In the genomic region with DNA sequence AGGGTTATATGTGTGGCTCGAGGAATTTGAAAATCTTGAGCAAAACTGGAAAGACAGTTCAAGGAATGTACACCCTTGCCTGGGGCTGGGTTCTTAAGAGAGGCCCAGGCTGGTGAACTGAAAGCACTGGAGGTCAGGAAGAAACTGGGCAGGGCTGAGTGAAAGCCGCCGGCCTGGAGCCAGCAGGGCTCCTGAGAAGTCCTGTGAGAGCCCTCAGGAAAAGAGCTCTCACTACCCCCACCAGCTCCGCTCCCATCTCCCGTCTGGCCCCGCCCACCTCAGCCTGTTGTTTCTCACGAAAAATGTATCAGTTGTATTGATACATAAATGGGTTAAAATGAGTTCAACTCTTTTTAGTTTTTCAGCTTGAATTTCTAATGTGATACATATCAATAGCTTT, we compare ENCODE assay signal across 13 mouse cellular contexts. TPM values are rescaled to one million over a fixed set of nuclear protein-coding genes. Genes with fewer than 3 reads are reported as not detected.
DNase-seq lines count a peak whose midpoint lies in the region; ATAC-seq lines count a peak whose summit lies in the region.
"Had no signal": no experiment of that assay in that cellular context is flagged by ENCODE, and none has a peak within 500 bp of the region (broad histone marks: within the 10 kb centered on the region; RNA-seq: fewer than 3 reads in every experiment).

No protein-coding gene starts in this region.

- H3K27me3 ChIP-seq in lung, embryonic 15.5 days: no peaks in the 10 kb centered on the region
- no peaks in the 10 kb centered on the region for H3K27me3 ChIP-seq in midbrain, embryonic 13.5 days

- H3K4me1 ChIP-seq in lung, embryonic 15.5 days: no peaks in the 10 kb centered on the region
- H3K4me1 ChIP-seq in midbrain, embryonic 13.5 days (replicated peaks): no peaks in the 10 kb centered on the region

- no peaks in the 10 kb centered on the region for H3K36me3 ChIP-seq in lung, embryonic 15.5 days
- no peaks in the 10 kb centered on the region for H3K36me3 ChIP-seq in midbrain, embryonic 13.5 days

- no peak overlapping the region for H3K4me2 ChIP-seq in lung, embryonic 15.5 days
- H3K4me2 ChIP-seq in midbrain, embryonic 13.5 days (replicated peaks): no peak overlapping the region

- H3K4me3 ChIP-seq in lung, embryonic 15.5 days: no peak overlapping the region
- H3K4me3 ChIP-seq in midbrain, embryonic 13.5 days (replicated peaks): no peak overlapping the region

- H3K9me3 ChIP-seq in lung, embryonic 15.5 days: no peaks in the 10 kb centered on the region
- H3K9me3 ChIP-seq in midbrain, embryonic 13.5 days: peaks cover 7% of the 10 kb centered on the region

- peak; percentile 57; the same call in 1 of the 2 replicates for ATAC-seq in lung, embryonic 15.5 days (ENCODE audit: borderline replicate concordance, extremely low read depth, low FRiP score, low TSS enrichment)
- no peak for ATAC-seq in midbrain, embryonic 13.5 days
- no peak for ATAC-seq in megakaryocyte, adult 5-6 weeks (ENCODE audit: poor library complexity, severe bottlenecking)
- ATAC-seq: forebrain, embryonic 14.5 days; intestine, embryonic 16.5 days had no signal

- H3K27ac ChIP-seq in lung, embryonic 15.5 days: 0 out of 2 replicates have a peak overlapping the region, but pooled peaks have one; percentile 29
- no peak overlapping the region for H3K27ac ChIP-seq in midbrain, embryonic 13.5 days

- 31% methylated on average over 7 of the region's 7 CpGs for WGBS in lung, embryonic 15.5 days
- 33% methylated on average over 7 of the region's 7 CpGs for WGBS in midbrain, embryonic 13.5 days

- H3K9ac ChIP-seq in lung, embryonic 15.5 days: no peak overlapping the region
- H3K9ac ChIP-seq in midbrain, embryonic 13.5 days (replicated peaks): no peak overlapping the region

- DNase-seq in adrenal gland, postnatal 10 days: peak; percentile 4
- DNase-seq in adrenal gland, postnatal 14 days: no peak
- peak; percentile 3 for DNase-seq in ovary, postnatal 36 days (ENCODE audit: low spot score)
- no peak for DNase-seq in ovary, adult 18-20 months (ENCODE audit: low spot score)
- DNase-seq in adrenal gland, adult 8-10 months: no peak
- DNase-seq: adrenal gland, postnatal 25 days had no signal

RNA-seq across cellular contexts. Expression of a gene that starts 43.8 kb away (rescaled TPM):
- under 1 TPM; 0.15 to 0.18 TPM for total RNA-seq in adrenal gland, postnatal 10 days (2021)
- 0.30 and 0.34 TPM in 2 replicates for total RNA-seq in adrenal gland, postnatal 14 days (2021)
- polyA plus RNA-seq in lung, embryonic 15.5 days (2015; fragmentation: Nextera tagmentation; extraction: Ambion mirVana): 9.5 and 11.9 TPM in 2 replicates
- polyA plus RNA-seq in midbrain, embryonic 13.5 days (2015; fragmentation: Nextera tagmentation; extraction: Ambion mirVana): not detected in 2 replicates
- total RNA-seq in adrenal gland, adult 8-10 months (2022): under 1 TPM; 0.14 to 0.55 (median 0.38) TPM
- not detected in 2 replicates for total RNA-seq in megakaryocyte, adult 5-6 weeks (2015)
- not detected in 2 replicates for total RNA-seq in megakaryocyte, adult 5-6 weeks (2017)
- total RNA-seq: left cerebral cortex, postnatal 10 days had no signal
- polyA plus RNA-seq: forebrain, embryonic 14.5 days; liver, embryonic 16.5 days had no signal

Comparison
In these comparisons a context has a peak if more than half of its experiments do, and no peak if none do; other contexts are left out.
1. DNase-seq: peak in adrenal gland, postnatal 10 days (single experiment) and ovary, postnatal 36 days (single experiment); none in adrenal gland, postnatal 14 days (single experiment), ovary, adult 18-20 months (single experiment) and adrenal gland, adult 8-10 months (single experiment).